Mouse (Mus musculus) liver, embryonic 15.5 days (tissue): ENCODE results near the gene Litaf. TPM values are rescaled to one million over a fixed set of nuclear protein-coding genes. Genes with fewer than 3 reads are reported as not detected.

Experiments used
- ATAC-seq: fragments of 200-750 bp; cut with Nextera tagmentation; 2 replicates; pipeline ENCODE4 v1.8.0; 2017; ENCODE audit warnings: moderate number of reproducible peaks, mild to moderate bottlenecking, moderate library complexity; ENCODE audit not compliant: insufficient read depth
- H3K27ac ChIP-seq: fragments of 300-500 bp; sonication (generic); replicated peaks from 2 replicates; pipeline ENCODE4 v1.5.1; 2015; ENCODE audit warnings: mild to moderate bottlenecking, inconsistent platforms
- H3K27me3 ChIP-seq: fragments of 300-500 bp; sonication (generic); 2 replicates; pipeline ENCODE4 v1.6.1; 2015; ENCODE audit warnings: mild to moderate bottlenecking, inconsistent platforms
- H3K36me3 ChIP-seq: fragments of 300-500 bp; sonication (generic); replicated peaks from 2 replicates; pipeline ENCODE4 v1.6.1; 2015; ENCODE audit warnings: moderate library complexity, mild to moderate bottlenecking, inconsistent platforms
- H3K4me1 ChIP-seq: fragments of 300-500 bp; sonication (generic); replicated peaks from 2 replicates; pipeline ENCODE4 v1.6.1; 2015; ENCODE audit warnings: inconsistent platforms
- H3K4me2 ChIP-seq: fragments of 300-500 bp; sonication (generic); 2 replicates; pipeline ENCODE4 v1.6.1; 2015; ENCODE audit warnings: moderate library complexity, mild to moderate bottlenecking, inconsistent platforms
- H3K4me3 ChIP-seq: fragments of 300-500 bp; sonication (generic); replicated peaks from 2 replicates; pipeline ENCODE4 v1.5.1; 2015; ENCODE audit warnings: mild to moderate bottlenecking, inconsistent platforms
- H3K9ac ChIP-seq: fragments of 300-500 bp; sonication (generic); 2 replicates; pipeline ENCODE4 v1.6.1; 2015; ENCODE audit warnings: moderate library complexity, mild to moderate bottlenecking, inconsistent platforms
- H3K9me3 ChIP-seq: fragments of 300-500 bp; sonication (generic); replicated peaks from 2 replicates; pipeline ENCODE4 v1.6.1; 2016; ENCODE audit warnings: inconsistent platforms
- WGBS: fragments of 180-500 bp; shearing (Covaris S2); methylation state at CpG from one replicate; pipeline ENCODE4 v1.1.7; 2015; ENCODE audit warnings: mixed read lengths; ENCODE audit not compliant: insufficient replicate concordance; 5-methylcytosine and 5-hydroxymethylcytosine counted together
- polyA plus RNA-seq: library from polyadenylated mRNA; unstranded; fragments of >200 nt; fragmentation: Nextera tagmentation; extraction: Ambion mirVana; gene quantifications from 2 replicates; pipeline ENCODE4 v1.2.1, GENCODE M21; 2015

Litaf gene
- polyA plus RNA-seq, 1 experiment from 2014 or later, result 39.3 TPM

DNA sequence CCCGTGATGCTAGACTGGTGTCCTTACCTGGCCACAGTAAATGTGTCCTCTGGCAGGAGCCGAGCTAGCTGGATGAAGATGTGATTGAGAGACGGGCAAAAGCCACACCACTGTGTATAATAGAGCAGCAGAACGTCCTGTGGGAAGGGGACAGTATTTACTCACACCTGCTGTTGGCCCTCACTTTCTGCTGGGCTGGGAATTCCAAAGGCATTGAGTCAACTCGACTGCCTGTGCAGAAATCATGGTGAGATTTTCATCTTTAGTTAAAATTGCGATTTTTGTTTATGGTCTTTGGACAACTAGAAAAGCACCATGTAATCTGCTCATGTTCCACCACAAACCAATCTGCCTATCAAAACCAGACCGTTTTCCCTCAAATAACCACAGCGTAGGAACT lies 18.2 kb upstream of the Litaf start:
- no peaks in the 10 kb centered on the region for H3K27me3 ChIP-seq
- H3K27ac ChIP-seq, result no peak overlapping the region
- ATAC-seq, result no peak
- no peak overlapping the region for H3K4me2 ChIP-seq
- no peak overlapping the region for H3K9ac ChIP-seq
- H3K36me3 ChIP-seq, result peaks cover 80% of the 10 kb centered on the region
- no peak overlapping the region for H3K4me3 ChIP-seq
- no peaks in the 10 kb centered on the region for H3K9me3 ChIP-seq
- no peaks in the 10 kb centered on the region for H3K4me1 ChIP-seq
- 80% methylated on average over 8 of the region's 8 CpGs for WGBS

DNA sequence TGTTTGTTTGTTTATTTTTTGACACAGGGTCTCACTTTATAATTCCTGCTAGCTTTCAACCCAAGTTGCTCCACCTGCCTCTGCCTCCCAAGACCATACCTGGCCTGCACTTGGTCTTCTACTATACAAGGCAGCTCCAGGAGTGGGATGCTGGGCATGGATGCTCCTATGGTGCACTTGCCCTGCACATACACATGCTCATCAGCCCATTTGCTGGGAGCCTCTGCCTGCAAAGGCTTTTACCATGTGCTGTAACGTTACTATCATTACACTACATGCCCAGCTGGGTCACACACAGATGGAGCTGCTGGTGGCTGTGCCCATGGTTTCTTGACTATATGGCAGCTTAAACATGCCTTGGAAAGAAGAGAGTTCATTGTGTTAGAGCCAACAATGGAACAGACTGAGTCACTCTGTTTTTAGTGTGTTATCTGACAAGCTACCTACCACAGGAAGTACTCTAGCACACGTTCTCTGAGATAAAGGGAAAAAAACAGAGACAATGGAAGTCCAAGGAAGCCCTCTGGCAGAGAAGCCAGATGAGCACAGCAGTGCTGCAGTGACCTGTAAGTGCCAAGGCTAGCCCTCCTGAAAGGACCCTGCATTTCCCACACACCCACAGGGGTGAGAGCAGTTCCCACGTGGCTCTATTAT lies 12.4 kb upstream of the Litaf start:
- no peak for ATAC-seq
- Histone ChIP-seq H3K27me3 (no peaks in the 10 kb centered on the region), H3K36me3 (peaks cover 86% of the 10 kb centered on the region), H3K4me2 (no peak overlapping the region), H3K27ac (no peak overlapping the region), H3K4me3 (no peak overlapping the region), H3K9me3 (no peaks in the 10 kb centered on the region), H3K4me1 (0 out of 2 replicates have a peak, but pooled peaks cover 8% of the 10 kb centered on the region), H3K9ac (no peak overlapping the region)
- WGBS, result 15% methylated on average over 3 of the region's 3 CpGs

GRCm38 (mm10) chr16:11077601-11078201 lies 11.7 kb upstream of the Litaf start:
- Histone ChIP-seq H3K27ac (no peak overlapping the region), H3K9me3 (no peaks in the 10 kb centered on the region), H3K4me1 (0 out of 2 replicates have a peak, but pooled peaks cover 8% of the 10 kb centered on the region), H3K4me3 (no peak overlapping the region), H3K4me2 (no peak overlapping the region), H3K9ac (no peak overlapping the region), H3K27me3 (no peaks in the 10 kb centered on the region), H3K36me3 (peaks cover 80% of the 10 kb centered on the region)
- no peak for ATAC-seq
- WGBS, result 82% methylated on average over 9 of the region's 9 CpGs

GRCm38 (mm10) chr16:11073060-11073459 lies 7.1 kb upstream of the Litaf start:
- Histone ChIP-seq H3K9ac (no peak overlapping the region), H3K4me3 (no peak overlapping the region), H3K4me2 (no peak overlapping the region), H3K27me3 (peaks cover 18% of the 10 kb centered on the region), H3K27ac (no peak overlapping the region), H3K4me1 (peaks cover 12% of the 10 kb centered on the region), H3K9me3 (no peaks in the 10 kb centered on the region), H3K36me3 (peaks cover 40% of the 10 kb centered on the region)
- 64% methylated on average over 6 of the region's 6 CpGs for whole genome bisulfite sequencing
- ATAC-seq, result no peak

GRCm38 (mm10) chr16:11072454-11072853 lies 6.5 kb upstream of the Litaf start:
- no peak overlapping the region for H3K4me2 ChIP-seq
- no peak for ATAC-seq
- peaks cover 34% of the 10 kb centered on the region for H3K36me3 ChIP-seq
- WGBS, result 78% methylated on average over 8 of the region's 8 CpGs
- H3K9me3 ChIP-seq, result no peaks in the 10 kb centered on the region
- no peak overlapping the region for H3K27ac ChIP-seq
- H3K4me3 ChIP-seq, result no peak overlapping the region
- peaks cover 24% of the 10 kb centered on the region for H3K27me3 ChIP-seq
- peaks cover 14% of the 10 kb centered on the region for H3K4me1 ChIP-seq
- no peak overlapping the region for H3K9ac ChIP-seq

- Histone ChIP-seq H3K36me3 (peaks cover 33% of the 10 kb centered on the region), H3K4me3 (no peak overlapping the region), H3K4me2 (no peak overlapping the region), H3K27me3 (peaks cover 30% of the 10 kb centered on the region), H3K9me3 (no peaks in the 10 kb centered on the region), H3K9ac (no peak overlapping the region), H3K4me1 (peaks cover 16% of the 10 kb centered on the region), H3K27ac (no peak overlapping the region)
- WGBS, result 72% methylated on average over 4 of the region's 4 CpGs
- no peak for ATAC-seq
Measured at GRCm38 (mm10) chr16:11071887-11072286, 5.9 kb upstream of the Litaf start.

DNA sequence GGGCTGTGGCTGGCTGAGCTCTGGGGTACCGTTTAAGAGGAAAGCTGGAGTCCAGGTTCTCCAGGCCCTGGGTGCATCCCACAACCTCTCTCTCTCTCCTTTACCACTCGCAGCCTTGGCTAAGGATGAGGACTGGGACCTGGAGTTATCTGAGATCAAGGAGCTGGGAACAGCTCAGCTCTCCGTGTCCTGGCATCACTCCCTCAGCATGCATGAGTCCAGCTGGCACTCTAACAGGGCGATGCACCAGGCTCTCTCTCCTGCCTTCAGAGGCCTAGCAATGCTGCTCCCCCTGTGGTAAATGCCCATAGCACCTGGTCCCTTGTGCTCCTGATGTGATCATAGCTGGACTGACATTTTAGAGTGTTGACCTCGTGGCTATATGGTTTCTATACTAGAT lies 5.2 kb upstream of the Litaf start:
- no peak for ATAC-seq
- no peak overlapping the region for H3K4me3 ChIP-seq
- H3K27ac ChIP-seq, result no peak overlapping the region
- WGBS, result 68% methylated on average over 5 of the region's 5 CpGs
- peaks cover 26% of the 10 kb centered on the region for H3K36me3 ChIP-seq
- peaks cover 37% of the 10 kb centered on the region for H3K27me3 ChIP-seq
- H3K4me1 ChIP-seq, result peaks cover 23% of the 10 kb centered on the region
- no peaks in the 10 kb centered on the region for H3K9me3 ChIP-seq
- H3K9ac ChIP-seq, result no peak overlapping the region
- no peak overlapping the region for H3K4me2 ChIP-seq

- Histone ChIP-seq H3K9me3 (no peaks in the 10 kb centered on the region), H3K4me1 (peaks cover 29% of the 10 kb centered on the region), H3K4me3 (no peak overlapping the region), H3K9ac (no peak overlapping the region), H3K27me3 (peaks cover 50% of the 10 kb centered on the region), H3K27ac (no peak overlapping the region), H3K36me3 (peaks cover 13% of the 10 kb centered on the region), H3K4me2 (no peak overlapping the region)
- WGBS, result 24% methylated on average over 7 of the region's 7 CpGs
- ATAC-seq, result no peak
Measured at GRCm38 (mm10) chr16:11069710-11070420, 3.9 kb upstream of the Litaf start.

DNA sequence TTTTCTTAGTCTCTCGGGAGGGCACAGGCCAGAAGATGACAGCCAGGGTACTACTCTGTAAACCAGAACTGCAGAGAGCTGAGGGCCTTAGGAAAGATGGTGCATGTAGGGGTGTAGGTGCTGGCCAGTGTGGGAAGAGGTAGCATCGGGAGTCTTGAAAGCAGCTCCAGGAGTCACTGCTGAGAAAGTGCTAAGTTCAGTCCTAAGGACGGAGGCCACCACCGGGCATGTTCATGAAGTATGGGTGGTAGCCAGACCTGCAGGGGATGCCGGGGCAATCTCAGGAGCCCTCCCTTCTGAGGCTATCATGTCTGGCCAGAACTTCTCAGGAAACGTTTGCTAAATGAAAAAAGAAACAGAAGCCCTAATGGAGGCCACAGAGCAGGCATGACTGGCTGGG lies 3.3 kb upstream of the Litaf start:
- H3K9ac ChIP-seq, result no peak overlapping the region
- H3K9me3 ChIP-seq, result no peaks in the 10 kb centered on the region
- peaks cover 54% of the 10 kb centered on the region for H3K27me3 ChIP-seq
- no peak for ATAC-seq
- H3K4me1 ChIP-seq, result peaks cover 29% of the 10 kb centered on the region
- H3K4me3 ChIP-seq, result no peak overlapping the region
- no peak overlapping the region for H3K27ac ChIP-seq
- peaks cover 7% of the 10 kb centered on the region; the same call in 1 of the 2 replicates for H3K36me3 ChIP-seq
- no peak overlapping the region for H3K4me2 ChIP-seq
- 34% methylated on average over 6 of the region's 6 CpGs for WGBS

DNA sequence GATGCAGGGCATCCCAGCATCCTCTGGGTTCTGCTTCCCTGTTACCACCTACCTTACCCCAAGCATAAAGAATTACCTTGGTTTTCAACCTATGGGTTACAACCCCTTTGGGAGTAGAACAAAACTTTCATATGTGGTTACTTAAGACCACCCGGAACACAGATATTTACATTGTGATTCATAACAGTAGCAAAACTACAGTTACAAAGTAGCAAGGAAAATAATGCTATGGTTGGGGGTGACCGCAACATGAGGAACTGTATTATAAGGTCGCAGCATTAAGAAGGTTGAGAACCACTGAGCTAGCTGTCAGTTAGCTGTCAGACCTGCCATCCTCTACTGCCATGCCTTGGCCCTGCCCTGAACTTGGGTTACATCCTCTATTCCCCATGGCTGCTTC lies 2.7 kb upstream of the Litaf start:
- Histone ChIP-seq H3K9ac (no peak overlapping the region), H3K4me1 (peaks cover 29% of the 10 kb centered on the region), H3K36me3 (peaks cover 1% of the 10 kb centered on the region; the same call in 1 of the 2 replicates), H3K27me3 (peaks cover 54% of the 10 kb centered on the region), H3K9me3 (no peaks in the 10 kb centered on the region), H3K27ac (no peak overlapping the region), H3K4me2 (no peak overlapping the region), H3K4me3 (no peak overlapping the region)
- no peak for ATAC-seq
- WGBS, result 61% methylated on average over 3 of the region's 3 CpGs

DNA sequence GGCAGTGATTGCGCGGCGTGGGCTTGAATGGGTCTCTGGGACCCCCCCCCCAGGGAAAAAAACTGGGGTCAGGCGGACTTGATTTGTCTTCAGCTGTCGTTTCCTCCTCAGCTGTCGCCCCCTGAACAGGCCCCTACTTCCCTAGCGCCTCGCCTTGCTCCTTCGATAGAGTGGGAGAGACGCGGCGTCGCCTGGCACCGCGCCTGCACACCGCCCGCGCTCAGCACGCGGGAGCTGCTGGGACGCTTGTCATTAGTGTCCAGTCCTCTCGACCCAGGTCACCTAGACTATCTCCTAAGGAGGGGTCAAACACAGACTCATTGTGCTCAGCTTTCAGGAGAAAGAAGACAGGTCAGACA lies 855 bp upstream of the Litaf start:
- no peaks in the 10 kb centered on the region for H3K9me3 ChIP-seq
- no peaks in the 10 kb centered on the region for H3K36me3 ChIP-seq
- 0 out of 2 replicates have a peak overlapping the region, but pooled peaks have one; percentile 33 for H3K27ac ChIP-seq
- 2% methylated on average over 22 of the region's 22 CpGs for WGBS
- H3K4me2 ChIP-seq, result peak overlapping the region; percentile 93
- no peak for ATAC-seq
- peak overlapping the region; percentile 64 for H3K4me3 ChIP-seq
- H3K9ac ChIP-seq, result peak overlapping the region; percentile 42; the same call in 1 of the 2 replicates
- H3K4me1 ChIP-seq, result peaks cover 29% of the 10 kb centered on the region
- H3K27me3 ChIP-seq, result peaks cover 58% of the 10 kb centered on the region
